Mouse (Mus musculus) T-cell, adult 2 months (primary cell): Measurements from ENCODE around the gene Gm17655.
"Not testable (repeated sequence)": the region's sequence is repeated elsewhere in the genome, so short reads cannot be mapped to it uniquely, and the experiment has no call there.

ENCODE experiments used
- DNase-seq: peaks from one replicate; pipeline ENCODE4 v3.0.0; 2022; ENCODE audit warnings: low spot score

Gm17655 gene

DNA sequence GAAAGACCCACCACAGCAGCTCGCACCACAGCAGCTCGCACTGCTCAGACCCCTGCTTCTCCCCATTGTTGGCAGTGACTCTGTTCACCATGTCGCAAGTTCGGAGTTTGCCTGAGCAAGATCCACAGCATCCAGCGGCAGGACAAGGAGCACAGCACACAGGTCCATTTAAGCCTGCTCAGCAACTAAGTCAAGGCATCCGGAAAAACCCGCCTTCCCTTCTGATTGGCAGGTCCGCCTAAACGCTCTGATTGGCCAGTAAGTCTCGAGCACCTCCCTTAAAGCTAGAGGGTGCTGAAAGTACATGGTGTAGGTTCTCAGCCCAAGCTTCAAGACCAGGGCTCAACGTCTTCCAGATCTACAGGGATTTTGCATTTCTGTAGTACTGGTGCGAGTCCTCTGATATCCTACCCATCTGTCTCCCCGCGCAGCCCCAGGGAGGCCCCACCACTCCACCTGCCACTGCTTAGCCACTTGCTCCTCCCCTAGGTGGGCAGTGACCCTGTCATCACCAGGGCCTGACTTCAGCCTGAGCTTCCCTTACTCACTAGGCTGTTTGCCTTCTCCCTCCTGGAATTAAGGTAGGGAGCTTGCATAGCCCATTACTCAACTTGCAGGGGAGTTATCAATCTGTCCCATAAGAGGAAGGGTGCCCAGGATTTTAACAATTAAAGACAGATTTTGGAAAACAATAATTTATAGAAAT is 14.0 kb upstream of the Gm17655 start:
- no peak for DNase-seq

DNA sequence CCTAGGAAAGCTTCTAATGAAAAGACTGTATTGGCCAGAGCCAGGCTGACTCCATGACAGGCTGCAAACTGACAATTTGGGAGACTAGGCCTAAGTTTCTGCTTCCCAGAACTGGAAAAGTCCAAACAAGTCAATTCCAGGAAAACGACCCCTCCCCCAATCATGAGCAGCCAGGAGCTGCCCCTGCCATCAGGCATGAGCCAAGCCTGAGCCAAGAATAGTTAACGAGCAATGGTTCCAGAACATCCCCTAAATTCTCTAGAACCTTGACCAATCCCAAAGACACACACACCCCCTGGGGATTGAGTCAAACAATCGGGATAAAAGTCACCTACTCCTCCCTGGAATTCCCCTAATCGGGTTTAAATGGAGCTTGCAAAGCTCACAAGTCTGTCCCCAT is 10.6 kb upstream of the Gm17655 start:
- no peak for DNase-seq

DNA sequence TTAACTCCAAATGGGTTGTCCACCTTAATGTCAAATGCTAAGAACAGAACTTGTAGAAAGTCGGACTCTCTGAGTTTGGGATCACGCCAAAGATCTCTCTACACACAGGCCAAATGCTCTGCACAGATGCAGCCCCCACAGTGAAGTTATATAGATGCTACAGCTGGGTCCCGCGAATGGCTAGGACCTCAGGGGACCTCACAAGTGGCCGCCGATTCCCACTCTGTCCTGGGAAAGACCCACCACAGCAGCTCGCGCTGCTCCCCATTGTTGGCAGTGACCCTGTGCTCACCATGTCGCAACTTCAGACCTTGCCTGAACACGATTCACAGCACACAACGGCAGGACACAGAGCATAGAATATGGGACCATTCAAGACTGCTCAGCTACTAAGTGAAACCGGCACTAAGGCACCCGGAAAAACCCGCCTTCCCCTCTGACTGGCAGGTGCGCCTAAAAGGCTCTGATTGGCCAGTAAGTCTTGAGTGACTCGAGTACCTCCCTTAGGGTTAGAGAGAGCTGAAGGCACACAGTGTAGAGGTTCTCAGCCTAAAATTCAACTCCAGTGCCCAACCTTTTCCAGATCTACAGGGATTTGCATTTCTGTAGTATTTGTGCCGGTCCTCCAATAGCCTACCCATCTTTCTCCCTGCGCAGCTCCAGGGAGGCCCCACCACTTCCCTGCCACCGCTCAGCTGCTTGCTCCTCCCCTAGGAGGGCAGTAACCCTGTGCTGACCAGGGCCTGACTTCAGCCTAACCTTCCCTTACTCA is 14.5 kb downstream of the Gm17655 start:
- DNase-seq, result peak; percentile 82

DNA sequence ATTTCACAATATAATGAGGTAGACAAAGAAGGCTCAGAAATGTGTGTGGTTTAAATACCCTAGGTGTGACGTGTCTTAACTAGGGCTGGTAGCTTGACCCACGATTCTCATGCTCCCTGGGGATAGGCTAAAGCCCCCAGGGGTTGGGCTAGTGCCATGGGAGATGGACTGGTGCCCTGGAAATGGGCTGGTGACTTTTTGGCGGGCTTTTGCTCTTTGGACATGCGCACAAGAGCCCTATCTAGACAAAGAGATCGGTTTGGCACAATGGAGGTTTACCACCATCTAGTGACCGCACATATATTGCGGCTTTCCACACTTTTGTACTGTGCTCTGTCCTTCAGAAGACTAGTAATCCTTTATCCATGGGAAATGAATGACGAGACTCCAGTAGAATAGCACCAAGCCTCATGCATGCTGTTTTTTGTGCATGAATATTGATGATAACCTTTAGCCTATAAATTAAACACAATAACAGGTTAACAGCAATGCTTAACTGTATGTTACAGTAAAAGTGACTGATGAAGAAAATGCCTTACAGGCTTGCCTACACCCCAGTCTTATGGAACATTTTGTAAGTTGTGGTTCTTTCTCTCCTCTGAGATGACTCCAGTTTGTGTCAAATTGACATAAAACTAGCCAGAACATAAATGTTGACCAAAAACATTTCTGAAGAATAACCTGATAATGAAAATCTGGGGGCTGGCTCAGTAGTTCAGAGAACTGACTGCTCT is 48.5 kb downstream of the Gm17655 start:
- DNase-seq, result peak; percentile 33

DNA sequence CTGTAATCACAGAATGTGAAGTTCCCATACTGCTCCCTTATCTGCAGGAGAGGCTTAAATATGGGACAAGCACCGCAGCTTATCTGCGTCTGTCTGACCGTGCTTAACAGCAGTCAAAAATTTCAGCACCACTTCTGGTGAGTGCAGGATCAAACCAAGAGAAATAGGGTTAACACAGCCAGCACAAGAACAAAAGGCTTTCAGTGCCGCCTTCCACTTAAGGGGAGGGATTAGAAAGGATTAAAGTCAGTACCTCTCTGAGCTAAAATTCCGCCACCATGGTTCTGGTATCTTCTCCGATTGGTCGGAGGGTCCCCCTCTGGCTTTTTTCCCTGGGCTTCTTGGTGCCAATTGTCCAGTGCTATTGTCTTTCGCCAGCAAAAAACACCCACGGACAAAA is 49.0 kb downstream of the Gm17655 start:
- DNase-seq, result no peak

DNA sequence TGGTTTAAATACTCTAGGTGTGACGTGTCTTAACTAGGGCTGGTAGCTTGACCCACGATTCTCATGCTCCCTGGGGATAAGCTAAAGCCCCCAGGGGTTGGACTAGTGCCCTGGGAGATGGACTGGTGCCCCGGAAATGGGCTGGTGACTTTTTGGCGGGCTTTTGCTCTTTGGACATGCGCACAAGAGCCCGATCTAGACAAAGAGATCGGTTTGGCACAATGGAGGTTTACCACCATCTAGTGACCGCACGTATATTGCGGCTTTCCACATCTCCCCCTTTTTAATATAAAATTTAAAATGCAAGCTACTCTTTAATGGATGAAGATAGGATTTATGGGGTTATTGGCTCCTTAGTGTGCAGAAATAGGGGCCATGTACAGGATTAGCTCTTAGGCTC is 56.5 kb downstream of the Gm17655 start:
- DNase-seq, result not testable (repeated sequence)
